Mouse (Mus musculus): ENCODE measurements around the gene Prkaca.

GRCm38 (mm10) chr8:83971661-83972060 is 1.1 kb upstream of the Prkaca start:
- TF ChIP-seq CTCF (IDR thresholded peaks at IDR 0.05; ENCODE audit: low read depth), result no peak
- TF ChIP-seq EP300 (optimal IDR thresholded peaks at IDR 0.05), result no peak

Data from stomach, postnatal 0 days (tissue).